Mouse (Mus musculus) frontal cortex, postnatal 10 days (tissue): ENCODE results near the gene Tnnt2.

Experiments
- DNase-seq, 2 experiments: peaks; one replicate each; pipeline ENCODE4 v3.0.0; 2022; ENCODE audit warnings: low spot score in 2 of 2, mixed read lengths in 1 of 2

Tnnt2 gene

DNA sequence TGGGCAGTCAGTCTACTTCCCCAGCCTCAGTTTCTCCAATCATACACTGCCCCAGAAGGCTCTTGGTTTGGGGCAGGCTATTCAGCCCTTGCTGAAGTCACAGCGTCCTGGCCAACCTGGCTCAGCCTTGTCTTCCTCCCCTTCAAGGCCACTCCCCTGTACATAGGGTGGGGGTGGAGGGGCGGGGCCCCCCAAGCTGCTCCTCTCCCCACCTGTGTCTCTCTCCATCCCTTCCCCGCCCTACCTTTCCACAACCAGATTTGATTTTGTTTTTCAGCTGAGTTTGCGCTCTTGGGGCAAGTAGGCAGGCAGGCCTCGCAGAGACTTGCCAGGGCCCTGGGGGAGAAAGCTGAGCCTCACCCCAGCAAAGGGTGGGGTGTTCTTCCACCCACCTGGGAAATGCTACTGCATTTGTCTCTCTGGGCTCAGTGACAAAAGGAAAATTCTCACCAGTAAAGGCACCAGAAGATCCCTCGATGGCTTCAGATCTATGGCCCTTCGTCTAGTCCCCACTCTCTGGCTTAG is 63.9 kb downstream of the Tnnt2 start:
- no peak for DNase-seq
